Mouse (Mus musculus) hindbrain, embryonic 14.5 days (tissue): ENCODE measurements at regions not wholly inside any gene's neighbourhood (a gene's known extent, or its start where the extent isn't known, plus 50 kb on each side); places are given as distances from the start of the nearest gene placed in this dataset.

Source experiments
- ATAC-seq: fragments of 200-750 bp; cut with Nextera tagmentation; 2 replicates; pipeline ENCODE4 v1.8.0; 2017; ENCODE audit warnings: moderate number of reproducible peaks, mild to moderate bottlenecking, moderate TSS enrichment, moderate library complexity; ENCODE audit not compliant: low FRiP score
- DNase-seq: peaks from one replicate; pipeline ENCODE4 v3.0.0-alpha.2; 2015; ENCODE audit warnings: low spot score
- H3K27ac ChIP-seq: fragments of 300-500 bp; sonication (generic); 2 replicates; pipeline ENCODE4 v1.5.1; 2014; ENCODE audit warnings: mild to moderate bottlenecking, moderate library complexity
- H3K27me3 ChIP-seq: fragments of 300-500 bp; sonication (generic); 2 replicates; pipeline ENCODE4 v1.6.1; 2014; ENCODE audit warnings: mild to moderate bottlenecking, low read length, mixed read lengths; ENCODE audit not compliant: control insufficient read depth, insufficient read depth
- H3K36me3 ChIP-seq: fragments of 300-500 bp; sonication (generic); replicated peaks from 2 replicates; pipeline ENCODE4 v1.6.1; 2014; ENCODE audit not compliant: control insufficient read depth, insufficient read depth
- H3K4me1 ChIP-seq: fragments of 300-500 bp; sonication (generic); replicated peaks from 2 replicates; pipeline ENCODE4 v1.6.1; 2014; ENCODE audit warnings: antibody characterized with exemption, low read length, mixed read lengths; ENCODE audit not compliant: control insufficient read depth, insufficient read depth
- H3K4me2 ChIP-seq: fragments of 300-500 bp; sonication (generic); replicated peaks from 2 replicates; pipeline ENCODE4 v1.6.1; 2014; ENCODE audit warnings: mild to moderate bottlenecking, moderate library complexity
- H3K4me3 ChIP-seq: fragments of 300-500 bp; sonication (generic); replicated peaks from 2 replicates; pipeline ENCODE4 v1.5.1; 2014; ENCODE audit warnings: mild to moderate bottlenecking, low read length
- H3K9ac ChIP-seq: fragments of 300-500 bp; sonication (generic); 2 replicates; pipeline ENCODE4 v1.6.1; 2014
- H3K9me3 ChIP-seq: fragments of 300-500 bp; sonication (generic); 2 replicates; pipeline ENCODE4 v1.6.1; 2016; ENCODE audit warnings: low read length; ENCODE audit not compliant: control insufficient read depth
- WGBS: fragments of 180-500 bp; shearing (Covaris S2); extraction: QIAGEN DNeasy Blood & Tissue Kit; methylation state at CpG from one replicate; pipeline ENCODE4 v1.1.7; 2014; 5-methylcytosine and 5-hydroxymethylcytosine counted together

DNA sequence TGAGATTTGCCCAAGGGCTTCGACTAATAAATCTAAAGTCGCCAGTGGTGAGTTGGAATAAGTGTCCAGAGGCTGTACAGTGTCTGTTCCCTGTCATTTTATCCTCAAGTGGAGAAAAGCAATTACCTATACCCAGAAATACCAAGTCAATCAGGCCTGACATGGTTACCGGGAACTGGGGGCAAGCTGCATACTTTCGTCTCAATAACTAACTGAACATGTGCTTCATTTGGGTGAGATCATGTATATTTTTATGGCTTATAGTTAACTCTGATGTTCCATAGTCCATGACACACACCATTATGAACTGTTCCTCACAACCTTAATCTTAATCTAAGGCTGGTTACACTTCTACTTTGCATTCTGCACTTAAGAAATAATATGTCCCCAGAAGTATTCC lies 462.4 kb upstream of the Cited2 start:
- H3K9ac ChIP-seq: no peak overlapping the region
- H3K4me2 ChIP-seq: no peak overlapping the region
- H3K27ac ChIP-seq: no peak overlapping the region
- 66% methylated on average over 4 of the region's 4 CpGs for WGBS
- no peaks in the 10 kb centered on the region for H3K27me3 ChIP-seq
- H3K9me3 ChIP-seq: no peaks in the 10 kb centered on the region
- ATAC-seq (no peak), DNase-seq (no peak)
- H3K36me3 ChIP-seq: no peaks in the 10 kb centered on the region
- H3K4me3 ChIP-seq: no peak overlapping the region
- H3K4me1 ChIP-seq: no peaks in the 10 kb centered on the region

DNA sequence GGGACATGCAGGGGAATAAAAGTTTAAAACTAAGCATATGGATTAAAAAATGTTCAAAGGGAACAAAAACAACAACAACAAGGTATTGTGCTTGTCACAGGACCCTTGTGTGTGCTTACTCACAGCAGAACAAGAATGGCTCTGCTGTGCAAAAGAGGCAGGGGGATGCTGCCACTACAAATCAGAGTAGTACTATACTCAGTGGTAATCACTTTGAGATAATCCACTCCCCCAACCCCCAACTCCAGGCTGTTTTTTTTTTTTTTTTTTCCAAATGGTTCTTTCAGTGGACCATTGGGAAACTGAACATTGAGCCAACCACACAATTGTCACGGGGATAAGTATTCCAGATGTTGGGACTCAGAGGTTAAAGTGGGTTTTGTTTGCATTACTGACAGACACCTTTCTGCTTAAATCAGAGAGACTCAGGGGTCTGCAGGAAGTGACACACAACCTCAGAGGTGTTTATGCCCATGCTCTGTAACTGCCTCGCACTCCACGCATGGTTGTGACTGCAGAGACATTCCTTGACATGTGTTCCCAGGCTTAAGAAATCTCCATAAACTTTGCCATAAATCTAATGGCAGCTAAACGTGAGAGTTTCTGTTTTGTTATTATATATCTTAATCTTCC lies 461.7 kb upstream of the Cited2 start:
- WGBS: 81% methylated on average over 4 of the region's 4 CpGs
- Histone ChIP-seq H3K36me3 (no peaks in the 10 kb centered on the region), H3K4me2 (no peak overlapping the region), H3K9me3 (no peaks in the 10 kb centered on the region), H3K27ac (no peak overlapping the region), H3K9ac (no peak overlapping the region), H3K27me3 (no peaks in the 10 kb centered on the region), H3K4me1 (no peaks in the 10 kb centered on the region), H3K4me3 (no peak overlapping the region)
- DNase-seq (no peak), ATAC-seq (no peak)

DNA sequence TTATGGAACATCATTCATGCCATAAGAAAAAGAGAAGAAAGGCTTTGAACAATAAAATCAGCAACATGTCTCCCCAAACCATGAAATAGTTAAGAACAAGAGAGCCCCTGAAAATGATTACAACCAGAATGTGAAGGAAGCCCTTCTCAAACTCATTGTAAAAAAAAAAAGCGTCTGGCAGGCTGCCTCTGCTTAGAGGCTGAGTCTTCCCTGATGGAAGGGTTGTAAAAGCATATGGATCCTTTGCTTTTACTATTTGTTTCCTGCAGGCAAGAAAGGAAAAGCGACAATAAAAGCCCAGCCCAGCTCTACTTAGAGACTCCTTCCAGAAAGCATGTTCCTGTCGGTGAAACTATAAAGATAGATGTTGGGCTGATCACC lies 461.2 kb upstream of the Cited2 start:
- DNase-seq: no peak
- no peak overlapping the region for H3K9ac ChIP-seq

DNA sequence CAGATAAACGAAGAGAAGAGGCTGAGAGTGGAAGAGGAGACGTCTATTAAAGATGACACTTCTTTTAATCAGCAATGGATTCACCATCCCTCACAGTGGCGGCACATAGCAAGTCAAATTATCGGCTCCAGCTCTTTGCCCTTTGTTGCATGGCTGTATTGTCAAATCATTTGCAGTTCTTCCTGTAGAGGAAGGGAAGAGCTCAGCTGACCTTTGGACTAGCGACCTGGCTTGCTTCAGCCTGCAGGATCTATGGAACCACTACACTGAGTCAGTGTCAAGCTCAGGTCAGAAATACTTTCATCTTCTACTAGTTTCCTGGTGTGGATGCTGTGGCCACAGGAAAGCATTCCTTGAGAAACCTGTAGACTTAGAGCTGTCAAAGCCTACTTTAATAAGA lies 450.4 kb upstream of the Cited2 start:
- Histone ChIP-seq H3K4me3 (no peak overlapping the region), H3K36me3 (no peaks in the 10 kb centered on the region), H3K9ac (no peak overlapping the region), H3K27ac (no peak overlapping the region), H3K27me3 (no peaks in the 10 kb centered on the region), H3K4me2 (no peak overlapping the region), H3K9me3 (peaks cover 4% of the 10 kb centered on the region; the same call in 1 of the 2 replicates), H3K4me1 (no peaks in the 10 kb centered on the region)
- 74% methylated on average over 5 of the region's 5 CpGs for WGBS
- ATAC-seq: no peak
- no peak for DNase-seq

More for the DNA sequence above, 461.2 kb upstream of the Cited2 start:
- ATAC-seq: no peak
- no peaks in the 10 kb centered on the region for H3K9me3 ChIP-seq
- no peak overlapping the region for H3K4me3 ChIP-seq
- H3K4me1 ChIP-seq: no peaks in the 10 kb centered on the region
- WGBS: 62% methylated on average over 3 of the region's 3 CpGs
- no peak overlapping the region for H3K4me2 ChIP-seq
- H3K27me3 ChIP-seq: no peaks in the 10 kb centered on the region
- no peak overlapping the region for H3K27ac ChIP-seq
- H3K36me3 ChIP-seq: no peaks in the 10 kb centered on the region

DNA sequence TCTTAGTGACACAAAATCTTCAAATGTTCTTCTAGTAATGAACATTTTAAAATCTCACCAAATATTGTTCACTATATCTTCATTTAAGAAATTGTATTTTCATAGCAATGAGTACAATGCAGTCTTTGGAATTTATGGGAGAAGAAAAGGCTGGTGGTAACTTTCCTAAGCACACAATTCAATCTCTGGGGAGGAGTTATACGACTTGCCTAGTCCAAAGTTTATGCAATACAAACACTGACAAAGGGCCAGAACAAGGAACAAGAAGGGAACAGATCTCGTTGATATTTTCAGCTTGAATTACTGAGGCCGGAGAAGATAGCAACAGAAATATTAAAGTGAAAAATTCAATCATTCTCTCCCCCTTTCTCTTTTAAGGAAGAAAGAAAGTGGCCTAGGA lies 449.2 kb upstream of the Cited2 start:
- H3K9me3 ChIP-seq: peaks cover 7% of the 10 kb centered on the region
- ATAC-seq: no peak
- no peaks in the 10 kb centered on the region for H3K27me3 ChIP-seq
- H3K4me3 ChIP-seq: no peak overlapping the region
- no peak overlapping the region for H3K9ac ChIP-seq
- H3K4me2 ChIP-seq: no peak overlapping the region
- H3K27ac ChIP-seq: no peak overlapping the region
- no peaks in the 10 kb centered on the region for H3K36me3 ChIP-seq
- 88% methylated on average over 3 of the region's 3 CpGs for WGBS
- no peaks in the 10 kb centered on the region for H3K4me1 ChIP-seq
- DNase-seq: no peak

DNA sequence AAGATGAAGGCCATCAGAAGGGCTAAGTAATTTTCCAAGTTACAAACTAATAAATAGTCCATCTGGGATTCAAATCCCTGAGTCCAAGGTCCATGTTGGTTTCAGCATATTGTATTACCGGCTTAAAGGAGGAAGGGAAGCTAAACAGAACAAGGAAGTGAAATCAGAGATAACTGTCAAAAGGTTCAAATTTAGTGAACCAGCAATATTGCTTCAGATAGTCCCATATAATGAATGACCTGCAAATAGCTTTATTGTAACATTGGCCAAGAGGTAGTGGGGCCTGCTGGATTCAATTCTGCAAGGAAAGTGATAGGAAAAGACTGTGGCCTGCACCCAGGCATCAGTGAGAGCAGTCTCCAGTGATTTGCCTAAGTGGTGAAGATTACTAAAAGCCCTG lies 447.8 kb upstream of the Cited2 start:
- Histone ChIP-seq H3K9ac (no peak overlapping the region), H3K4me3 (no peak overlapping the region), H3K9me3 (peaks cover 7% of the 10 kb centered on the region), H3K4me1 (no peaks in the 10 kb centered on the region), H3K27ac (no peak overlapping the region), H3K27me3 (no peaks in the 10 kb centered on the region), H3K36me3 (no peaks in the 10 kb centered on the region), H3K4me2 (no peak overlapping the region)
- ATAC-seq: no peak
- 97% methylated on average over 1 of the region's 1 CpGs for WGBS
- no peak for DNase-seq

DNA sequence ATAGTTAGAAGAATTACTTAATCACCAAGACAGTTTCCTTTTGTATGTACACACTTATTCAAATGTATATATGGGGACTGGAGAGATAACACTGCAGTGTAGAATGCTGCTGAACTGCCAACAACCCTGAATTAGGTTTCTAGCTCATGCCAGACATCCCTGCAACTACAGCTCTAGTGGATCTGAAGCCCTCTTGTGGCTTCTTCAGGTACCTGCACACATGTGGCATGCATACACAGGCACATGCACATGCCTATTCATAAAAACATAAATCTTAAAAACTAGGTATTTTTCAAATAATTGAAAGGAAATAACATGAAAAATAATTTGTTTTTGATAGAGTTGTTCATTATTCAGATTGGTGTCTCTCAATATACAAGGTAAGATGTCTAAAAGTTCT lies 445.1 kb upstream of the Cited2 start:
- Histone ChIP-seq H3K36me3 (no peaks in the 10 kb centered on the region), H3K9ac (no peak overlapping the region), H3K9me3 (peaks cover 5% of the 10 kb centered on the region), H3K4me1 (no peaks in the 10 kb centered on the region), H3K27ac (no peak overlapping the region), H3K4me2 (no peak overlapping the region), H3K27me3 (no peaks in the 10 kb centered on the region), H3K4me3 (no peak overlapping the region)
- ATAC-seq: no peak
- no peak for DNase-seq

DNA sequence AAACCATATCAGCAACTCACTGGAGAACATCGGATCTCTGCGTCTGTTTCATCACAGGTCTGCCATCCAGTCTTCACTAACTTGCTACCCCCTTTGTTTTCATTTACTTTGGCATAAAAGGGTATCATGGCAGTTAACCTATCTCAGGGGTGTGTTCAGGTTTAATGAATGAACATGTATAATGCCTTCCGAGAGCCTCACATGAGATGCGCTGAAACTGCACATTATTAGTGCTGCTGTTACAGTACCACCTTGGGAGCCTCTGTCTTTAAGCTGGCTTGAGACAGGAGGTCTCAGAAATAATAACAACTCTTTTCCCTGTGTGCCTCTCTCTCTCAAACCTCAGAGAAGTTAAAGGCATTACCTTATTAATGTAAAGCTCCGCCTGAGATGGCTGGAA lies 438.2 kb upstream of the Cited2 start:
- DNase-seq (no peak), ATAC-seq (no peak)
- Histone ChIP-seq H3K9me3 (no peaks in the 10 kb centered on the region; the same call in 1 of the 2 replicates), H3K36me3 (no peaks in the 10 kb centered on the region), H3K4me1 (peaks cover 5% of the 10 kb centered on the region; the same call in 1 of the 2 replicates), H3K9ac (no peak overlapping the region), H3K4me2 (no peak overlapping the region), H3K4me3 (no peak overlapping the region), H3K27me3 (no peaks in the 10 kb centered on the region), H3K27ac (no peak overlapping the region)
- 74% methylated on average over 5 of the region's 5 CpGs for WGBS

DNA sequence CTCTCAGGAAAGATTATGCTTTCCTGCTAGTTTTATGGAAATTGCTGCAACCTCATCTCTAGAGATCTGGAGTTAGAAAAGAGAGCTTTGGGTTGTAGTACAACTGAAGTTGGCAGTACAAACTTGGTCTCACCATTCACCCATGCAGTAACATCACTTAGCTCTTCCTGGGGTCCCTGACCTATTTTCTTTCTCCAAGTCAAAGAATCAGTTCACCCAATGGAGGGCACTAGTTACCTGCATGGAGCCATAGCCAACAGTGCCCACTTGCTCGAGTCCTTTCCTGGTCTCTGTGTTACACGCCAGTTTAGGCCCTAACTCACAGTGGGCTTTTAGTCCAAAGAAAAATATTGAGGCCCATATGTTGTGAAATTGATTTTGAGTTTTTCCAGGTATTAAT lies 435.9 kb upstream of the Cited2 start:
- no peaks in the 10 kb centered on the region for H3K27me3 ChIP-seq
- WGBS: 88% methylated on average over 2 of the region's 2 CpGs
- H3K9ac ChIP-seq: no peak overlapping the region

DNA sequence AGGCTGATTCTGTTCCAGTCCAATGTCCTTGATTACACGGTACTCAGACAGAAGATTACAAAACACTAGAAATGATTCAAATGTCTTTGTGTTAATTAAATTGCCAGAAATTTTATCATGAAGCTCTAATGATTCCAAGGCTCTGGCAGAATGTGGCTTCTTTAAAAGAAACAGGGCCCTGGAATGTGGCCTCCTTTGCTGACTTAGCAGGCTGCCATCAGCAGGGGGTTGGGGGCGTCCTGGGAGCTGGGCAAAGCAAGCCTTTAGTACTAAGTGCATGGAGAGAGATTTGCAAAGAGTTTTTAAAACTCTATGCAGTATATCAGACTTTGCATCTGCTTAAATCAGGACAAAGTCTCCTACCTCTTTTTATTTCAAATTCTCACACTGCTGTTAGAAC lies 434.8 kb upstream of the Cited2 start:
- no peak overlapping the region for H3K9ac ChIP-seq
- H3K27me3 ChIP-seq: no peaks in the 10 kb centered on the region
- H3K27ac ChIP-seq: no peak overlapping the region
- ATAC-seq (no peak), DNase-seq (no peak)
- no peaks in the 10 kb centered on the region for H3K36me3 ChIP-seq
- no peak overlapping the region for H3K4me2 ChIP-seq
- H3K9me3 ChIP-seq: no peaks in the 10 kb centered on the region
- WGBS: 19% methylated on average over 2 of the region's 2 CpGs
- peaks cover 5% of the 10 kb centered on the region; the same call in 1 of the 2 replicates for H3K4me1 ChIP-seq
- H3K4me3 ChIP-seq: no peak overlapping the region

More for the DNA sequence above, 435.9 kb upstream of the Cited2 start:
- H3K9me3 ChIP-seq: no peaks in the 10 kb centered on the region
- ATAC-seq (no peak), DNase-seq (no peak)
- peaks cover 5% of the 10 kb centered on the region; the same call in 1 of the 2 replicates for H3K4me1 ChIP-seq
- no peak overlapping the region for H3K27ac ChIP-seq
- H3K4me2 ChIP-seq: no peak overlapping the region
- H3K36me3 ChIP-seq: no peaks in the 10 kb centered on the region
- no peak overlapping the region for H3K4me3 ChIP-seq
